Mouse (Mus musculus) spleen, adult 2 months (tissue): ENCODE results near the gene Fgfr2.

ENCODE experiments used
- CTCF ChIP-seq: fragments of 200-500 bp; IDR thresholded peaks from 2 replicates; pipeline ENCODE4 v1.5.1; 2011; ENCODE audit warnings: mild to moderate bottlenecking, inconsistent platforms; ENCODE audit not compliant: insufficient read depth, insufficient read length, insufficient replicate concordance; ENCODE audit errors: extremely low read depth
- POLR2A ChIP-seq: fragments of 200-500 bp; IDR thresholded peaks from 2 replicates; pipeline ENCODE4 v1.6.1; 2011; ENCODE audit warnings: low read depth, low read length, inconsistent platforms

- TF ChIP-seq CTCF (no peak), POLR2A (no peak)
Measured at GRCm38 (mm10) chr7:131169099-131169498, 1954.1 kb downstream of the Fgfr2 start.
